Mouse (Mus musculus) thymus, adult 2 months (tissue): ENCODE results near the gene Col8a2. TPM values are rescaled to one million over a fixed set of nuclear protein-coding genes. Genes with fewer than 3 reads are reported as not detected.

Source experiments
- DNase-seq: peaks from one replicate; pipeline ENCODE4 v3.0.0; 2021
- H3K27ac ChIP-seq: fragments of 200-500 bp; 2 replicates; pipeline ENCODE4 v1.5.1; 2012; ENCODE audit warnings: low read length, control low read depth; ENCODE audit not compliant: control insufficient read depth, insufficient read depth
- H3K27me3 ChIP-seq: fragments of 200-500 bp; 2 replicates; pipeline ENCODE4 v1.6.1; 2012; ENCODE audit warnings: mild to moderate bottlenecking, low read length, moderate library complexity, mixed read lengths; ENCODE audit not compliant: control insufficient read depth, insufficient read depth
- H3K36me3 ChIP-seq: fragments of 200-500 bp; 2 replicates; pipeline ENCODE4 v1.6.1; 2012; ENCODE audit warnings: mild to moderate bottlenecking, low read length, moderate library complexity; ENCODE audit not compliant: control insufficient read depth, insufficient read depth
- H3K4me1 ChIP-seq: fragments of 200-500 bp; replicated peaks from 2 replicates; pipeline ENCODE4 v1.6.1; 2012; ENCODE audit warnings: low read length; ENCODE audit not compliant: control insufficient read depth, insufficient read depth
- H3K4me3 ChIP-seq: fragments of 200-500 bp; 2 replicates; pipeline ENCODE4 v1.5.1; 2012; ENCODE audit warnings: mild to moderate bottlenecking, low read length, control low read depth, moderate library complexity; ENCODE audit not compliant: control insufficient read depth, insufficient read depth
- CTCF ChIP-seq: fragments of 200-500 bp; IDR thresholded peaks from 2 replicates; pipeline ENCODE4 v1.5.1; 2012; ENCODE audit warnings: mild to moderate bottlenecking, control low read depth, low read length, moderate library complexity, borderline replicate concordance; ENCODE audit not compliant: control insufficient read depth, poor library complexity, insufficient read depth; ENCODE audit errors: extremely low read depth
- POLR2A ChIP-seq: fragments of 200-500 bp; IDR thresholded peaks from 2 replicates; pipeline ENCODE4 v1.6.1; 2012; ENCODE audit warnings: mild to moderate bottlenecking, low read length, control low read depth, moderate library complexity; ENCODE audit not compliant: control insufficient read depth, poor library complexity, insufficient read depth; ENCODE audit errors: extremely low read depth
- WGBS: fragments of 180-500 bp; shearing (Covaris S2); methylation state at CpG from one replicate; pipeline ENCODE4 v1.1.7; 2018; 5-methylcytosine and 5-hydroxymethylcytosine counted together
- polyA plus RNA-seq: library from polyadenylated mRNA; depleted of rRNA; stranded (reverse); fragments of >200 nt; gene quantifications from 2 replicates; pipeline ENCODE4 v1.2.3, GENCODE M21; 2012

Gene Col8a2
- polyA plus RNA-seq, 1 experiment: 0.35 TPM

- Histone ChIP-seq H3K4me1 (peaks cover 4% of the 10 kb centered on the region), H3K36me3 (no peaks in the 10 kb centered on the region), H3K27ac (no peak overlapping the region), H3K27me3 (no peaks in the 10 kb centered on the region), H3K4me3 (no peak overlapping the region)
- WGBS: 91% methylated on average over 13 of the region's 13 CpGs
- no peak for TF ChIP-seq CTCF
- DNase-seq: no peak
Measured at GRCm38 (mm10) chr4:126324861-126325260, 38.3 kb downstream of the Col8a2 start.

DNA sequence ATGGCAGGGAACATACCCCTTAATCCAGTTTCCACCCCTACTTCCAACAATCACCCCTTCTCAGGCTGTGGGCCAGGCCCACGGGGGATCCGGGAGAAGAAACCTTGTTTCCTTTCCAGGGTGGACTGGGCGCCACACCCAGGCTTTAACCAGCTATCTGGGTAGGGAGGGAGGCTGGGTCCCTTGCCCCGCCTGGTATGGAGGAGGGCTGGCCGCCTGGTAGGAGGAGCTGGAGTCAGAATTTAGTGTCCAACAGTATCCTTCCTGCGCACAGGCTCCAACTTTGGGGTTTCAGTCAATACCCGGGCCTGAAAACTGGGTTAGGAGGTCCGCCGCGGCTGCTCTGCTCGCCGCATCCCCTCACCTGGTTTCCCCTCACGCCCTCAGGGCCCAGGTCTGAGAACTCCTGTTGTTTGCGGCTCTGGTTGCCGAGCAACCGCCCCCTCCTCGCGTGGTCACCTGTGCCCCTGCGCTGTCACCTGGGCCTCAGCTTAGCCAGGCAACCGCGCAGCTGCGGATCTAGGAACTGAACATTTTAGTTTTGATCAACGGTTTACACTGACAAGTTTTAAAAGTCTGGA lies 38.8 kb downstream of the Col8a2 start, which contains the start of gene Tekt2:
Tekt2 (minus strand) TSS at position 408 of the 581 bp plus-strand sequence.
- peaks cover 4% of the 10 kb centered on the region for H3K4me1 ChIP-seq
- no peaks in the 10 kb centered on the region for H3K36me3 ChIP-seq
- H3K27me3 ChIP-seq: no peaks in the 10 kb centered on the region
- H3K4me3 ChIP-seq: no peak within 1 kb of the TSS
- no peak for DNase-seq
- H3K27ac ChIP-seq: no peak within 1 kb of the TSS
- 47% methylated on average over 23 of the region's 23 CpGs for WGBS
- TF ChIP-seq POLR2A (no peak), CTCF (no peak)

DNA sequence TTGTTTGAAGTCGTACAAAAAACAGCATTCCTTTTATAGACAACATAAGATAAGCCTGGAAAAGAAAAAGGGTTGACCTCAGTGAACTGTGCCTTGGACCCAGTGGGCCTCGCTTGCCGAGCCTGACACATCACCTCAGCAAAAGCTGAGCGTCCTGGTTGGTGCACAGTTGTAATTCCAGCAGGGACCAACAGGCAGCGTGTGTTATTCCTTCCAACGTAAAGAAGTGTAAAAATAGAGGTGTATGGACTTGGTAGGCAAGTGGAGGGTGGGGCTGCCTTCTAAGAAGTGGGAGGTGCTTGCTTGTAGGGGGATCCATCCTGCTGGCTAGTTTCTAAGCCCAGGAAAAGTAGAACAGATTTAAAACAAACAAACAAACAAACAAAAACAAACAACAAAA lies 39.4 kb downstream of the Col8a2 start:
- 63% methylated on average over 6 of the region's 6 CpGs for WGBS
- peaks cover under 1% of the 10 kb centered on the region for H3K4me1 ChIP-seq
- no peaks in the 10 kb centered on the region for H3K27me3 ChIP-seq
- no peak overlapping the region for H3K4me3 ChIP-seq
- H3K27ac ChIP-seq: no peak overlapping the region
- H3K36me3 ChIP-seq: no peaks in the 10 kb centered on the region
- DNase-seq: no peak
- TF ChIP-seq POLR2A (no peak), CTCF (no peak)

- no peak for DNase-seq
- TF ChIP-seq CTCF (no peak), POLR2A (no peak)
- WGBS: over 99% methylated on average over 4 of the region's 4 CpGs
- H3K4me1 ChIP-seq: no peaks in the 10 kb centered on the region
- H3K36me3 ChIP-seq: no peaks in the 10 kb centered on the region
- no peak overlapping the region for H3K27ac ChIP-seq
- H3K4me3 ChIP-seq: no peak overlapping the region
- no peaks in the 10 kb centered on the region for H3K27me3 ChIP-seq
Measured at GRCm38 (mm10) chr4:126330295-126330694, 43.7 kb downstream of the Col8a2 start.

GRCm38 (mm10) chr4:126331751-126332150 lies 45.2 kb downstream of the Col8a2 start:
- Histone ChIP-seq H3K36me3 (no peaks in the 10 kb centered on the region), H3K4me3 (no peak overlapping the region), H3K27me3 (no peaks in the 10 kb centered on the region), H3K4me1 (no peaks in the 10 kb centered on the region), H3K27ac (no peak overlapping the region)
- DNase-seq: no peak
- WGBS: 100% methylated on average over 1 of the region's 1 CpGs
- TF ChIP-seq POLR2A (no peak), CTCF (no peak)

GRCm38 (mm10) chr4:126332358-126332757 lies 45.8 kb downstream of the Col8a2 start:
- Histone ChIP-seq H3K27ac (no peak overlapping the region), H3K4me3 (no peak overlapping the region), H3K27me3 (no peaks in the 10 kb centered on the region), H3K4me1 (no peaks in the 10 kb centered on the region), H3K36me3 (no peaks in the 10 kb centered on the region)
- TF ChIP-seq CTCF (no peak), POLR2A (no peak)
- WGBS: 69% methylated on average over 3 of the region's 3 CpGs
- peak; percentile 19 for DNase-seq

DNA sequence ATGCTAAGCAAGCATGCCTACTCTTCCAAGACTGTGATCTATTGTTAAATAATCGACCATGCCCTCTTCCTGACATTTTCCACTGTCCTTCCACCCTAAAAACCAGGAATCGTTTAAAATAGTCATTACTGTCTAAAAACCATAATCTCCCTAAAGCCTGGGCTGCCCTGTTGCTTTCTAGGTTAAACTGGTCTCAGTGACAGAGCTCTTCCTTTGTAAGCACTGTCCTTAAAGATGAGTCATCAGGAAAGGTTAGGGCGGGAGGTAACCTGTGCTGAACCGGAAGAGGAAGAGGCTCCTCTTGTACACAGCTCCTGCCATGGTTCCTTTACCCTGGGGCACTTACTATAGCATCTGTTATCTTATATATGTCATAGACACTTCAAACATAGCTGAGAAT lies 52.9 kb downstream of the Col8a2 start:
- WGBS: 56% methylated on average over 4 of the region's 4 CpGs
- Histone ChIP-seq H3K36me3 (no peaks in the 10 kb centered on the region), H3K27ac (no peak overlapping the region), H3K27me3 (no peaks in the 10 kb centered on the region), H3K4me1 (no peaks in the 10 kb centered on the region), H3K4me3 (no peak overlapping the region)
- TF ChIP-seq POLR2A (no peak), CTCF (no peak)
- no peak for DNase-seq
